Mouse (Mus musculus) liver, embryonic 14.5 days (tissue): ENCODE data around the gene Stk4. TPM values are rescaled to one million over a fixed set of nuclear protein-coding genes. Genes with fewer than 3 reads are reported as not detected.

Experiments used
- ATAC-seq: fragments of 200-750 bp; cut with Nextera tagmentation; 2 replicates; pipeline ENCODE4 v1.8.0; 2017; ENCODE audit warnings: moderate number of reproducible peaks, mild to moderate bottlenecking, moderate library complexity; ENCODE audit not compliant: insufficient read depth
- DNase-seq, 3 experiments: peaks; one replicate each; pipeline ENCODE4 v3.0.0-alpha.2; 2012 to 2013; ENCODE audit warnings: low read depth in 3 of 3, low spot score in 3 of 3
- H3K27ac ChIP-seq: fragments of 300-500 bp; sonication (generic); 2 replicates; pipeline ENCODE4 v1.5.1; 2014; ENCODE audit warnings: moderate library complexity, mild to moderate bottlenecking, control low read depth, inconsistent platforms
- H3K27me3 ChIP-seq: fragments of 300-500 bp; sonication (generic); 2 replicates; pipeline ENCODE4 v1.6.1; 2014; ENCODE audit warnings: mild to moderate bottlenecking, low read length, moderate library complexity; ENCODE audit not compliant: control insufficient read depth, insufficient read depth
- H3K36me3 ChIP-seq: fragments of 300-500 bp; sonication (generic); replicated peaks from 2 replicates; pipeline ENCODE4 v1.6.1; 2014; ENCODE audit warnings: low read depth; ENCODE audit not compliant: control insufficient read depth, insufficient read depth
- H3K4me1 ChIP-seq, 2 experiments: fragments of 200-500 bp in 1 of 2; fragments of 300-500 bp in 1 of 2; sonication (generic) in 1 of 2; replicated peaks; 2 replicates each; pipeline ENCODE4 v1.6.1; 2012 to 2014; ENCODE audit warnings: antibody characterized with exemption in 1 of 2, inconsistent platforms in 1 of 2, low read length in 1 of 2; ENCODE audit not compliant: control insufficient read depth in 2 of 2, insufficient read depth in 2 of 2
- H3K4me2 ChIP-seq: fragments of 300-500 bp; sonication (generic); 2 replicates; pipeline ENCODE4 v1.6.1; 2014; ENCODE audit warnings: low read depth, mild to moderate bottlenecking, control low read depth, moderate library complexity
- H3K4me3 ChIP-seq, 2 experiments: fragments of 200-500 bp in 1 of 2; fragments of 300-500 bp in 1 of 2; sonication (generic) in 1 of 2; 2 replicates each; pipeline ENCODE4 v1.5.1; 2012 to 2014; ENCODE audit warnings: low read depth in 2 of 2, low read length in 2 of 2, mild to moderate bottlenecking in 2 of 2, control low read depth in 1 of 2, inconsistent platforms in 1 of 2, moderate library complexity in 1 of 2; ENCODE audit not compliant: insufficient read depth in 1 of 2
- H3K9ac ChIP-seq: fragments of 300-500 bp; sonication (generic); replicated peaks from 2 replicates; pipeline ENCODE4 v1.6.1; 2014; ENCODE audit warnings: mild to moderate bottlenecking, control low read depth, moderate library complexity
- H3K9me3 ChIP-seq: fragments of 300-500 bp; sonication (generic); 2 replicates; pipeline ENCODE4 v1.6.1; 2016; ENCODE audit warnings: low read length, mixed read lengths; ENCODE audit not compliant: control insufficient read depth
- CTCF ChIP-seq: IDR thresholded peaks from 2 replicates; pipeline ENCODE4 v1.5.1; 2016; ENCODE audit warnings: antibody characterized with exemption, low read depth, control low read depth
- EP300 ChIP-seq: IDR thresholded peaks from 2 replicates; pipeline ENCODE4 v1.6.1; 2016; ENCODE audit warnings: antibody characterized with exemption, low read depth
- WGBS: fragments of 180-500 bp; shearing (Covaris S2); extraction: QIAGEN DNeasy Blood & Tissue Kit; methylation state at CpG from one replicate; pipeline ENCODE4 v1.1.7; 2014; ENCODE audit not compliant: insufficient replicate concordance; 5-methylcytosine and 5-hydroxymethylcytosine counted together
- polyA plus RNA-seq, 2 experiments: library from polyadenylated mRNA; depleted of rRNA in 1 of 2; stranded (reverse) in 1 of 2; unstranded in 1 of 2; fragments of >200 nt; fragmentation: Nextera tagmentation in 1 of 2; extraction: Ambion mirVana in 1 of 2; gene quantifications; 2 replicates each; pipeline versions ENCODE4 v1.2.1 to v1.2.3; 2012 to 2014

Stk4 gene
- polyA plus RNA-seq (2012; rRNA removed) (8.0 and 11.8 TPM in 2 replicates), polyA plus RNA-seq (2014; fragmentation: Nextera tagmentation; extraction: Ambion mirVana) (19.6 and 21.7 TPM in 2 replicates)

GRCm38 (mm10) chr2:164070142-164070764 is at the start of gene Stk4:
Gene Stk4 (plus strand): TSS chr2:164070322.
- Histone ChIP-seq H3K27me3 (no peaks in the 10 kb centered on the region), H3K4me1 (peaks cover 3 to 14% of the 10 kb centered on the region in 2 experiments), H3K27ac (peak within 1 kb of the TSS; percentile 30), H3K9me3 (no peaks in the 10 kb centered on the region), H3K36me3 (peaks cover under 1% of the 10 kb centered on the region; the same call in 1 of the 2 replicates), H3K4me3 (peak within 1 kb of the TSS; percentile 69 to 93), H3K9ac (peak within 1 kb of the TSS; percentile 87), H3K4me2 (peak within 1 kb of the TSS; percentile 89)
- ATAC-seq (peak; percentile 0; the same call in 1 of the 2 replicates), DNase-seq (no peak)
- under 1% methylated on average over 45 of the region's 45 CpGs for WGBS
- TF ChIP-seq CTCF (no peak), EP300 (no peak)

GRCm38 (mm10) chr2:164022104-164022503 is 48.0 kb upstream of the Stk4 start:
- peaks cover 8% of the 10 kb centered on the region; the same call in 1 of the 2 replicates for H3K36me3 ChIP-seq
- no peak overlapping the region for H3K9ac ChIP-seq
- TF ChIP-seq CTCF (no peak), EP300 (no peak)
- H3K9me3 ChIP-seq: no peaks in the 10 kb centered on the region
- no peak overlapping the region for H3K4me3 ChIP-seq
- no peak overlapping the region for H3K27ac ChIP-seq
- ATAC-seq: no peak
- no peak overlapping the region for H3K4me2 ChIP-seq
- DNase-seq: no peak
- 26% methylated on average over 2 of the region's 2 CpGs for WGBS
- H3K27me3 ChIP-seq: no peaks in the 10 kb centered on the region
- no peaks in the 10 kb centered on the region; a peak in 1 of 4 replicates for H3K4me1 ChIP-seq

GRCm38 (mm10) chr2:164025150-164025549 is 45.0 kb upstream of the Stk4 start, which contains the start of gene Pabpc1l:
Gene Pabpc1l (plus strand): TSS chr2:164025450.
- Histone ChIP-seq H3K4me3 (no peak within 1 kb of the TSS), H3K27ac (no peak within 1 kb of the TSS), H3K27me3 (no peaks in the 10 kb centered on the region), H3K9ac (no peak within 1 kb of the TSS), H3K4me1 (no peaks in the 10 kb centered on the region; a peak in 1 of 4 replicates), H3K4me2 (no peak within 1 kb of the TSS), H3K36me3 (no peaks in the 10 kb centered on the region), H3K9me3 (no peaks in the 10 kb centered on the region)
- ATAC-seq: no peak
- no peak for TF ChIP-seq CTCF
- no peak for TF ChIP-seq EP300
- no peak for DNase-seq
- 74% methylated on average over 16 of the region's 16 CpGs for WGBS

- no peaks in the 10 kb centered on the region for H3K36me3 ChIP-seq
- H3K27ac ChIP-seq: no peak overlapping the region
- H3K4me3 ChIP-seq: no peak overlapping the region
- no peak overlapping the region for H3K4me2 ChIP-seq
- no peak for TF ChIP-seq EP300
- no peak for TF ChIP-seq CTCF
- ATAC-seq (no peak), DNase-seq (no peak)
- H3K9me3 ChIP-seq: no peaks in the 10 kb centered on the region
- H3K27me3 ChIP-seq: no peaks in the 10 kb centered on the region
- H3K9ac ChIP-seq: no peak overlapping the region
- 51% methylated on average over 10 of the region's 10 CpGs for WGBS
- H3K4me1 ChIP-seq: no peaks in the 10 kb centered on the region
These were observed 39.0 kb upstream of the Stk4 start for GRCm38 (mm10) chr2:164031147-164031546.

- Histone ChIP-seq H3K9me3 (no peaks in the 10 kb centered on the region), H3K27me3 (no peaks in the 10 kb centered on the region), H3K9ac (no peak overlapping the region), H3K4me3 (no peak overlapping the region), H3K27ac (no peak overlapping the region), H3K4me1 (no peaks in the 10 kb centered on the region), H3K4me2 (no peak overlapping the region), H3K36me3 (no peaks in the 10 kb centered on the region)
- WGBS: 57% methylated on average over 3 of the region's 3 CpGs
- ATAC-seq (no peak), DNase-seq (no peak)
- TF ChIP-seq EP300 (no peak), CTCF (peak; percentile 34; the same call in 1 of the 2 replicates)
These were observed 37.1 kb upstream of the Stk4 start for GRCm38 (mm10) chr2:164032973-164033372.
